Mouse (Mus musculus): Measurements from ENCODE around the gene Lrrc8d. TPM values are rescaled to one million over a fixed set of nuclear protein-coding genes. Genes with fewer than 3 reads are reported as not detected.

Gene Lrrc8d
- polyA plus RNA-seq, 1 experiment, result 0.09 TPM

- H3K9me3 ChIP-seq (ENCODE audit: control insufficient read depth, low read length), result no peaks in the 10 kb centered on the region
- H3K4me3 ChIP-seq (replicated peaks), result no peak overlapping the region
- no peaks in the 10 kb centered on the region for H3K27me3 ChIP-seq (ENCODE audit: control insufficient read depth)
- no peaks in the 10 kb centered on the region for H3K4me1 ChIP-seq (ENCODE audit: control insufficient read depth)
- TF ChIP-seq TAL1 (IDR thresholded peaks at IDR 0.05; ENCODE audit: low read length), result no peak
- TF ChIP-seq GATA1 (IDR thresholded peaks at IDR 0.05; ENCODE audit: low read length), result no peak
- no peaks in the 10 kb centered on the region for H3K36me3 ChIP-seq (ENCODE audit: control insufficient read depth)
These were observed 30.7 kb upstream of the Lrrc8d start for GRCm38 (mm10) chr5:105669086-105669485.

- Histone ChIP-seq H3K27me3 (ENCODE audit: control insufficient read depth) (no peaks in the 10 kb centered on the region), H3K4me1 (ENCODE audit: control insufficient read depth) (no peaks in the 10 kb centered on the region)
- TF ChIP-seq GATA1 (IDR thresholded peaks at IDR 0.05; ENCODE audit: low read length) (no peak), TAL1 (IDR thresholded peaks at IDR 0.05; ENCODE audit: low read length) (no peak)
These were observed 30.0 kb upstream of the Lrrc8d start for GRCm38 (mm10) chr5:105669508-105670353.

GRCm38 (mm10) chr5:105672332-105672731 is 27.4 kb upstream of the Lrrc8d start:
- no peaks in the 10 kb centered on the region for H3K4me1 ChIP-seq (ENCODE audit: control insufficient read depth)
- H3K36me3 ChIP-seq (ENCODE audit: control insufficient read depth), result no peaks in the 10 kb centered on the region
- TF ChIP-seq TAL1 (IDR thresholded peaks at IDR 0.05; ENCODE audit: low read length), result no peak
- TF ChIP-seq GATA1 (IDR thresholded peaks at IDR 0.05; ENCODE audit: low read length), result no peak
- no peaks in the 10 kb centered on the region for H3K9me3 ChIP-seq (ENCODE audit: control insufficient read depth, low read length)
- H3K4me3 ChIP-seq (replicated peaks), result no peak overlapping the region
- no peaks in the 10 kb centered on the region for H3K27me3 ChIP-seq (ENCODE audit: control insufficient read depth)

More at GRCm38 (mm10) chr5:105669508-105670353, 30.0 kb upstream of the Lrrc8d start:
- Histone ChIP-seq H3K36me3 (ENCODE audit: control insufficient read depth) (no peaks in the 10 kb centered on the region), H3K4me3 (replicated peaks) (no peak overlapping the region), H3K9me3 (ENCODE audit: control insufficient read depth, low read length) (no peaks in the 10 kb centered on the region)

- no peaks in the 10 kb centered on the region for H3K4me1 ChIP-seq (ENCODE audit: control insufficient read depth)
- H3K27me3 ChIP-seq (ENCODE audit: control insufficient read depth), result no peaks in the 10 kb centered on the region
- no peak overlapping the region for H3K4me3 ChIP-seq (replicated peaks)
- TF ChIP-seq GATA1 (IDR thresholded peaks at IDR 0.05; ENCODE audit: low read length), result no peak
- no peak for TF ChIP-seq TAL1 (IDR thresholded peaks at IDR 0.05; ENCODE audit: low read length)
- H3K36me3 ChIP-seq (ENCODE audit: control insufficient read depth), result no peaks in the 10 kb centered on the region
- no peaks in the 10 kb centered on the region for H3K9me3 ChIP-seq (ENCODE audit: control insufficient read depth, low read length)
These were observed 24.3 kb upstream of the Lrrc8d start for GRCm38 (mm10) chr5:105675511-105675910.

- Histone ChIP-seq H3K9me3 (ENCODE audit: control insufficient read depth, low read length) (no peaks in the 10 kb centered on the region), H3K4me1 (ENCODE audit: control insufficient read depth) (no peaks in the 10 kb centered on the region), H3K27me3 (ENCODE audit: control insufficient read depth) (no peaks in the 10 kb centered on the region), H3K4me3 (replicated peaks) (no peak overlapping the region), H3K36me3 (ENCODE audit: control insufficient read depth) (no peaks in the 10 kb centered on the region)
- TF ChIP-seq TAL1 (IDR thresholded peaks at IDR 0.05; ENCODE audit: low read length) (no peak), GATA1 (IDR thresholded peaks at IDR 0.05; ENCODE audit: low read length) (no peak)
These were observed 22.7 kb upstream of the Lrrc8d start for GRCm38 (mm10) chr5:105677071-105677470.

GRCm38 (mm10) chr5:105678243-105678642 is 21.5 kb upstream of the Lrrc8d start:
- no peak overlapping the region for H3K4me3 ChIP-seq (replicated peaks)

GRCm38 (mm10) chr5:105679261-105679660 is 20.5 kb upstream of the Lrrc8d start:
- H3K4me1 ChIP-seq (ENCODE audit: control insufficient read depth), result no peaks in the 10 kb centered on the region
- H3K9me3 ChIP-seq (ENCODE audit: control insufficient read depth, low read length), result no peaks in the 10 kb centered on the region
- TF ChIP-seq TAL1 (IDR thresholded peaks at IDR 0.05; ENCODE audit: low read length), result no peak
- TF ChIP-seq GATA1 (IDR thresholded peaks at IDR 0.05; ENCODE audit: low read length), result no peak
- no peak overlapping the region for H3K4me3 ChIP-seq (replicated peaks)
- no peaks in the 10 kb centered on the region for H3K36me3 ChIP-seq (ENCODE audit: control insufficient read depth)
- no peaks in the 10 kb centered on the region for H3K27me3 ChIP-seq (ENCODE audit: control insufficient read depth)

More at GRCm38 (mm10) chr5:105678243-105678642, 21.5 kb upstream of the Lrrc8d start:
- Histone ChIP-seq H3K9me3 (ENCODE audit: control insufficient read depth, low read length) (no peaks in the 10 kb centered on the region), H3K4me1 (ENCODE audit: control insufficient read depth) (no peaks in the 10 kb centered on the region), H3K36me3 (ENCODE audit: control insufficient read depth) (no peaks in the 10 kb centered on the region), H3K27me3 (ENCODE audit: control insufficient read depth) (no peaks in the 10 kb centered on the region)
- TF ChIP-seq TAL1 (IDR thresholded peaks at IDR 0.05; ENCODE audit: low read length) (no peak), GATA1 (IDR thresholded peaks at IDR 0.05; ENCODE audit: low read length) (no peak)

GRCm38 (mm10) chr5:105679921-105680843 is 19.6 kb upstream of the Lrrc8d start:
- Histone ChIP-seq H3K27me3 (ENCODE audit: control insufficient read depth) (no peaks in the 10 kb centered on the region), H3K4me3 (replicated peaks) (no peak overlapping the region), H3K4me1 (ENCODE audit: control insufficient read depth) (no peaks in the 10 kb centered on the region), H3K36me3 (ENCODE audit: control insufficient read depth) (no peaks in the 10 kb centered on the region), H3K9me3 (ENCODE audit: control insufficient read depth, low read length) (no peaks in the 10 kb centered on the region)
- TF ChIP-seq GATA1 (IDR thresholded peaks at IDR 0.05; ENCODE audit: low read length) (no peak), TAL1 (IDR thresholded peaks at IDR 0.05; ENCODE audit: low read length) (no peak)

- no peaks in the 10 kb centered on the region for H3K27me3 ChIP-seq (ENCODE audit: control insufficient read depth)
These were observed 17.6 kb upstream of the Lrrc8d start for GRCm38 (mm10) chr5:105682143-105682611.

More at GRCm38 (mm10) chr5:105682143-105682611, 17.6 kb upstream of the Lrrc8d start:
- H3K4me3 ChIP-seq (replicated peaks), result no peak overlapping the region
- H3K36me3 ChIP-seq (ENCODE audit: control insufficient read depth), result no peaks in the 10 kb centered on the region
- no peaks in the 10 kb centered on the region for H3K4me1 ChIP-seq (ENCODE audit: control insufficient read depth)
- H3K9me3 ChIP-seq (ENCODE audit: control insufficient read depth, low read length), result no peaks in the 10 kb centered on the region
- TF ChIP-seq GATA1 (IDR thresholded peaks at IDR 0.05; ENCODE audit: low read length), result no peak
- TF ChIP-seq TAL1 (IDR thresholded peaks at IDR 0.05; ENCODE audit: low read length), result no peak
